Mouse (Mus musculus): ENCODE results near the gene Vmn1r66.
"Not testable (repeated sequence)": the region's sequence is repeated elsewhere in the genome, so short reads cannot be mapped to it uniquely, and the experiment has no call there.

Vmn1r66 gene

DNA sequence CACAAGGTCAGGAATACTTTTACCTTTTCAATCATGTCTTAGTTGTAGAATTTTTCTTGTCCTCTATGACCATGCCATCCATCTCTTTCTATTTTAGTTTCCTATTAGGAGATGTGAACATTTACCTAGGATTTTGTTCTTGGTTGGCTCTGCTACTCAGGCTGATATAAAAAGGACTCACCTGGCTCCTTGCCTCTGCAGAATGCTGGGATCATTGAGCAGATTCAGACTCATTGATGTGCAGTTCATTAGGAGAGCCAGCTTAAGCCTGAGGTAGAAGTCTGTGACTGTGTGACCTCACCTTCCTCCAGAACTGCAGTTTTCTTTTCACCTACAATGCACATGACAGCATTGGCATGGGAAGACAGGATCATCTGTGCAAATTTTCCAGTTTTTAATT is at the start of gene Vmn1r66:
Gene Vmn1r66 (minus strand): TSS at position 101 of the 400 bp plus-strand sequence.
- no peak for DNase-seq (ENCODE audit: low read depth, low spot score)

GRCm38 (mm10) chr7:10325462-10325861 is 47.7 kb upstream of the Vmn1r66 start:
- DNase-seq (ENCODE audit: low read depth, low spot score): not testable (repeated sequence)

DNA sequence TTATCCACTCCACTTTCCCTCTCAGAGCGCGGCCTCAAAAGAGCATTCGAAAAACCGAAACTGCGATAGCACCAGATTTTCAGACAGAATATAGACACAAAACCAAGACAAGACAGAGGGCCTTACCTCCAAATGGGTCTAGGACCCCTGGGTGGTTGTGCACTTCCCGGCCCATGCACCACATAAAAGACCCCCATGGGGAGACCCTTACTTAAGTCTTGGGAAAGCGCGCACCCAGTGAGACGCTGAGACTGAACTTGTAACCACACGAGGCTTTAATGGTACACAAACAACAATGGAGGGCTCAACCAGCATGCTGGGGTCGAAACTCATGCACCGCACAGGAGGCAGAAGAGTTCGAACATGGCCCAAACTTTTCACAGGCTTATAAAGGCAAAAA is 25.7 kb downstream of the Vmn1r66 start:
- no peak for DNase-seq (ENCODE audit: low read depth, low spot score)

DNA sequence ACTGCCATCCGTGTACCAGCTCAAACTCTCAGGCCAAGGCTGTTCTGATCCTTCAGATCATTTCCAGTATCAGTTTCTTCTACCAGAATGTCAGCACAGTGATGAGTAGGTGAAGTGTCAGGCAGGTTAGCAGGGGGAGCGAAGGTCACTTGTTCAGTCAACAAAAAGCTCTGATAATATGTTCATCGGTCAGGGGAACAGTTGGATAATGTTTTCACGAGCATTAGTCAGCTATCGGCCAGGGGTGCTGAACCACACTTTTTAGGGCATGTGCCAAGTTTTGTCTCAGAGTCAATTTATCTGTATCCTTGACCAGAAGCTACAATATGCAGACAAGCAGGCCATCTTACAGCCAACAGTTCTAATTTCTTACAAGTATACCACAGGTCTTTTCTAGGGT is 28.7 kb downstream of the Vmn1r66 start:
- DNase-seq (ENCODE audit: low read depth, low spot score): no peak
